Mouse (Mus musculus) B cell, adult 2 months (primary cell): ENCODE measurements around the gene Slc12a8.

Experiments used
- DNase-seq, 2 experiments: peaks; one replicate each; pipeline ENCODE4 v3.0.0; 2022

Gene Slc12a8

DNA sequence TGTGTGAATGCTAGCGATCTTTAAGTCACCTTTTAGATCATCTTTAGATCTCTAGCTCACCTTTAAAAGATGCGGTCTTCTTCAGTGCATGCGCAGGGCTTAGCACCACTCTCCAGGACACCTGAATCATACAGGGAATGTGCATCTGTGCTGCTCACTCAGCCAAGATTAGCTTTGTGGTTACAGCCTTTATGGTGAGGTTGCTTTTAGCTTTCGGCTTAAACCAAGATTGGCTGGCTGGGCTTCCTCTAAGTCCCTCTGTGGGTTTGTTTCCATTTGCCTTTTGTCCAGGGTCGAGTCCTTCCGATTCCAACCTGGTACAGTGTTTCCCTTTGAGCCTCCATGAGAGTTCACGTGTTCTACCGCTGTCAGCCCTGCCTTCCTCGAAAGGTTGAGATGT is 187.2 kb downstream of the Slc12a8 start:
- DNase-seq: no peak

DNA sequence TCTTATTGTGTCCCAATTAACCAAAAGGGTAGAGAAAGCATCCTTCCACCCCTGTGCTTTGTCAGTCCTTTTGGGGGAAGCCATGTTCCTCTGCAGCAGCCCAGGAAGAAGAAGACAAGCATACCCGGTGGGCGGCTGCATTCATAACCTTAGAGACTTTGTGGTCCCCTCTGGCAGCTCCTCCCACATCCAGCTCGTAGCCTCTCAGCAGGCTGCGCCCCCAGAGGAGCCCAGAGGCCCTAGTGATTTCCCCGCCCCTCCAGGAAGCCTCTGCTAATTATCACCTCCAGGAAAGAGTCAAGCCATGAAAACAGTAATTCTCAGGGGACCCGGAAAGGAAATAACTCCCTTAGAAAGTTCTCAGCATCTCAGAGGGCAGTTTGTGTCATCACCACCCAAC is 188.1 kb downstream of the Slc12a8 start:
- peak; percentile 40 to 47 for DNase-seq

DNA sequence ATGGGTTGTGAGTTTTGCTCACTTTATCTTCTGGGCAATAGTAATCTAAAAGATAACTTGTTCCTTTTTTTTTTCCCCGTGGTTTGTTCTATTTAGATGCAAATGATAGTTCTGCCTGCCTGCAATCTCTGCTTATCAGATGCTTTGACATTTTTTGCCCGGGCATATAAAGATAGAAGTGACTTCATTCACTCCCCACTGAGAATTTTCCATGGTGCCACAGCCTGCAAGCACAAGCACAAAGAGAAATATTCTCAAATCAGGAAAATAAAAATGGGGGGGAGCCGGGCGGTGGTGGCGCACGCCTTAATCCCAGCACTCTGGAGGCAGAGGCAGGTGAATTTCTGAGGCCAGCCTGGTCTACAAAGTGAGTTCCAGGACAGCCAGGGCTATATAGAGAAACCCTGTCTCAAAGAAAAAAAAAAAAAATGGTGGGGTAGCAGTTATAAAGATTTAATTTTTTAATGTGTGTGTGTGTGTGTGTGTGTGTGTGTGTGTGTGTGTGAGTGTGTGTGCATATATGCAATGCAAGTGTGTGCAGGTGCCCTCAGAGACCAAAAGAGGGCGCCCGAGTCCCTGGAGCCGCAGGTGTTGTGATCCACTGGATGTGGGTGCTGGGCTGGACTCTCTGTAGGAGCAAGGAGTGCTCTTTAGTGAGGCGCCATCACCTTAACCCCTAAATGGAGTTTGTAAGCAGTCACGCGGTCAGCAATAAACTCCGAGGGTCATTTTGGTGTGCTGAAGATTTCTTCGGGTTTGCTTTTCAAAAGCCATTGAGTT is 189.2 kb downstream of the Slc12a8 start:
- no peak for DNase-seq

DNA sequence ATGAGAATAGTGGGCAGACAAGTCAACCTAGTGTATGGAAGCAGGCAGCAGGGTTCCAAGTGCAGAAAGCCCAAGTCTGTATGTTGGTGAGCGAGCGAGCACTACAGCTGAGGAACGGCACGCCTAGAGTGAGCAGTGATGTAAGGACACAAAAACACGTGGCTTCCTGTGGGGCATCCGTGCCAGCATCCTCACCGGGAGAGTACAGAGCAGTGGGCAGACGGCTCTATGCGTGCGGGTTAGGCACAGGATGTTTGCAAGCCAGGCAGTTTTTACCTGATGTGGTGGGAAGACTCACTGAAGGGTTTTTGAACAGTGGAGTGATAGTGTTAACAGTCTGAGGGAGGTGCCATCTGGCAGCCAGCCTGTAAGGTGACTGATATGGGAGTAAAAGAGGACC is 190.9 kb downstream of the Slc12a8 start:
- peak; percentile 30 to 42 for DNase-seq

DNA sequence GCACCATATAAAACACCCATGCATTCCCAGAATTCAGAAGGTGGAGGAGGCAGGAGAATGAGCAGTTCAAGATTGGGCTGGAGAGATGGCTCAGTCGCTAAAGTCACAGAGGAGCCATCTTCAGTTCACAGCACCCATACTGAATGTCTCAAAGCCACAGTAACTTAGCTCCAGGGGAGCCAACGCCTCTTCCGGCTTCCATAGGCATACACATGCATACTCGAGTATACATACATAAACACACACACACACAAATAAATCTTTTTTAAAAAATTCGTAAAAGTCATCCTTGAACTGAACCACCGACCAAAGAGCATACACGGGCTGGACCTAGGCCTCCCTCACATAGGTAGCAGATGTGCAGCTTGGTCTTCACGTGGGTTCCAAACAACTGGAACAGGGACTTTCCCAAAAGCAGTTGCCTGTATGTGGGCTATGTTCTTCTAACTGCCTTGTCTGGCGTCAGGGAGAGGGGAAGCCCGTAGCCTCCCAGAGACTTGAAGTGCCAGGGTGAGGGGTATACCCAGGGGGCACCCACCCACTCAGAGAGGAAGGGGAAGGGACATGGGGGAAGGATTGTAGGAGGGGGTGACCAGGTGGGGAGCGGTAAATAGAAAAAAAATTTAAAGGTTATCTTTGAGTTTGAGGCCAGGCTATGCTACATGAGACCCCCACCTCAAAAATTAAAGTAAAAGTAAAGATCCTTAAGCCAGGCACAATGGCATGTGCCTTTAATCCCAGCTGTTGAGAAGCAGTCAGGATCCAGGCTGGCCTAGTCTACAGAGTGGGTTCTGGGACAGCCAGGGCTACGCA is 191.7 kb downstream of the Slc12a8 start:
- peak; percentile 35 to 49 for DNase-seq
